Mouse (Mus musculus): Measurements from ENCODE around the gene Kank4. TPM values are rescaled to one million over a fixed set of nuclear protein-coding genes. Genes with fewer than 3 reads are reported as not detected.
"Not testable (repeated sequence)": the region's sequence is repeated elsewhere in the genome, so short reads cannot be mapped to it uniquely, and the experiment has no call there.

Gene Kank4
- polyA plus RNA-seq (2011; ENCODE audit: insufficient read length, low read depth, missing spikeins) = 0.95 and 5.6 TPM in 2 replicates

- peak within 1 kb of the TSS; percentile 46 for H3K4me3 ChIP-seq (ENCODE audit: insufficient read depth, low read length)
- H3K27ac ChIP-seq (ENCODE audit: insufficient read depth, low read length) = no peak within 1 kb of the TSS
- peaks cover 5% of the 10 kb centered on the region; the same call in 1 of the 2 replicates for H3K4me1 ChIP-seq (ENCODE audit: control insufficient read depth, insufficient read depth, low read length)
- TF ChIP-seq CTCF (IDR thresholded peaks at IDR 0.05; ENCODE audit: borderline replicate concordance, insufficient read depth, low read length) (no peak), POLR2A (IDR thresholded peaks at IDR 0.05; ENCODE audit: low read depth, low read length) (no peak)
These were observed at the start of gene Kank4 for GRCm38 (mm10) chr4:98817184-98817911. TSS of gene Kank4 (minus strand) at chr4:98817537.

- no peaks in the 10 kb centered on the region for H3K4me1 ChIP-seq (ENCODE audit: control insufficient read depth, insufficient read depth, low read length)
- no peak for TF ChIP-seq POLR2A (IDR thresholded peaks at IDR 0.05; ENCODE audit: low read depth, low read length)
- no peak for TF ChIP-seq CTCF (IDR thresholded peaks at IDR 0.05; ENCODE audit: borderline replicate concordance, insufficient read depth, low read length)
- H3K4me3 ChIP-seq (ENCODE audit: insufficient read depth, low read length) = no peak overlapping the region
- no peak overlapping the region for H3K27ac ChIP-seq (ENCODE audit: insufficient read depth, low read length)
These were observed 48.3 kb upstream of the Kank4 start for GRCm38 (mm10) chr4:98865386-98866237.

GRCm38 (mm10) chr4:98864546-98864945 is 47.2 kb upstream of the Kank4 start:
- Histone ChIP-seq H3K4me1 (ENCODE audit: control insufficient read depth, insufficient read depth, low read length) (no peaks in the 10 kb centered on the region), H3K27ac (ENCODE audit: insufficient read depth, low read length) (no peak overlapping the region), H3K4me3 (ENCODE audit: insufficient read depth, low read length) (no peak overlapping the region)
- TF ChIP-seq POLR2A (IDR thresholded peaks at IDR 0.05; ENCODE audit: low read depth, low read length) (no peak), CTCF (IDR thresholded peaks at IDR 0.05; ENCODE audit: borderline replicate concordance, insufficient read depth, low read length) (no peak)

GRCm38 (mm10) chr4:98864094-98864493 is 46.8 kb upstream of the Kank4 start:
- Histone ChIP-seq H3K27ac (ENCODE audit: insufficient read depth, low read length) (no peak overlapping the region), H3K4me3 (ENCODE audit: insufficient read depth, low read length) (no peak overlapping the region), H3K4me1 (ENCODE audit: control insufficient read depth, insufficient read depth, low read length) (no peaks in the 10 kb centered on the region)
- TF ChIP-seq CTCF (IDR thresholded peaks at IDR 0.05; ENCODE audit: borderline replicate concordance, insufficient read depth, low read length) (no peak), POLR2A (IDR thresholded peaks at IDR 0.05; ENCODE audit: low read depth, low read length) (no peak)

GRCm38 (mm10) chr4:98863451-98863850 is 46.1 kb upstream of the Kank4 start:
- no peak overlapping the region for H3K4me3 ChIP-seq (ENCODE audit: insufficient read depth, low read length)
- no peak overlapping the region for H3K27ac ChIP-seq (ENCODE audit: insufficient read depth, low read length)
- H3K4me1 ChIP-seq (ENCODE audit: control insufficient read depth, insufficient read depth, low read length) = peaks cover 2% of the 10 kb centered on the region; the same call in 1 of the 2 replicates
- TF ChIP-seq POLR2A (IDR thresholded peaks at IDR 0.05; ENCODE audit: low read depth, low read length) (no peak), CTCF (IDR thresholded peaks at IDR 0.05; ENCODE audit: borderline replicate concordance, insufficient read depth, low read length) (no peak)

GRCm38 (mm10) chr4:98858151-98858855 is 41.0 kb upstream of the Kank4 start:
- no peak for TF ChIP-seq POLR2A (IDR thresholded peaks at IDR 0.05; ENCODE audit: low read depth, low read length)
- TF ChIP-seq CTCF (IDR thresholded peaks at IDR 0.05; ENCODE audit: borderline replicate concordance, insufficient read depth, low read length) = no peak
- peak overlapping the region; percentile 60 for H3K27ac ChIP-seq (ENCODE audit: insufficient read depth, low read length)
- H3K4me1 ChIP-seq (ENCODE audit: control insufficient read depth, insufficient read depth, low read length) = peaks cover 6% of the 10 kb centered on the region; the same call in 1 of the 2 replicates
- H3K4me3 ChIP-seq (ENCODE audit: insufficient read depth, low read length) = no peak overlapping the region

- Histone ChIP-seq H3K4me1 (ENCODE audit: control insufficient read depth, insufficient read depth, low read length) (peaks cover 6% of the 10 kb centered on the region; the same call in 1 of the 2 replicates), H3K27ac (ENCODE audit: insufficient read depth, low read length) (peak overlapping the region; percentile 60), H3K4me3 (ENCODE audit: insufficient read depth, low read length) (no peak overlapping the region)
- no peak for TF ChIP-seq POLR2A (IDR thresholded peaks at IDR 0.05; ENCODE audit: low read depth, low read length)
- no peak for TF ChIP-seq CTCF (IDR thresholded peaks at IDR 0.05; ENCODE audit: borderline replicate concordance, insufficient read depth, low read length)
These were observed 39.8 kb upstream of the Kank4 start for GRCm38 (mm10) chr4:98857037-98857648.

GRCm38 (mm10) chr4:98853926-98854325 is 36.6 kb upstream of the Kank4 start:
- H3K4me3 ChIP-seq (ENCODE audit: insufficient read depth, low read length) = no peak overlapping the region
- TF ChIP-seq CTCF (IDR thresholded peaks at IDR 0.05; ENCODE audit: borderline replicate concordance, insufficient read depth, low read length) (no peak), POLR2A (IDR thresholded peaks at IDR 0.05; ENCODE audit: low read depth, low read length) (no peak)
- peaks cover 6% of the 10 kb centered on the region; the same call in 1 of the 2 replicates for H3K4me1 ChIP-seq (ENCODE audit: control insufficient read depth, insufficient read depth, low read length)
- no peak overlapping the region for H3K27ac ChIP-seq (ENCODE audit: insufficient read depth, low read length)

GRCm38 (mm10) chr4:98850485-98850884 is 33.1 kb upstream of the Kank4 start:
- H3K27ac ChIP-seq (ENCODE audit: insufficient read depth, low read length); H3K4me1 ChIP-seq (ENCODE audit: control insufficient read depth, insufficient read depth, low read length); H3K4me3 ChIP-seq (ENCODE audit: insufficient read depth, low read length): not testable (repeated sequence)
